Mouse (Mus musculus) retina, adult 2 months (tissue): Measurements from ENCODE around the gene Scg3.
"Not testable (repeated sequence)": the region's sequence is repeated elsewhere in the genome, so short reads cannot be mapped to it uniquely, and the experiment has no call there.

Experiments
- DNase-seq: peaks from one replicate; pipeline ENCODE4 v3.0.0-alpha.2; 2012; ENCODE audit warnings: low read depth, low spot score

Scg3 gene

GRCm38 (mm10) chr9:75625556-75626307 is 58.1 kb downstream of the Scg3 start, which contains the start of gene Lysmd2:
Gene Lysmd2 (plus strand): TSS chr9:75625741.
- no peak for DNase-seq

GRCm38 (mm10) chr9:75624983-75625555 is 58.8 kb downstream of the Scg3 start:
- DNase-seq = no peak

- DNase-seq = no peak
Observed at GRCm38 (mm10) chr9:75621428-75621827, 62.4 kb downstream of the Scg3 start.

GRCm38 (mm10) chr9:75619761-75620160 is 64.1 kb downstream of the Scg3 start:
- DNase-seq = not testable (repeated sequence)

GRCm38 (mm10) chr9:75618836-75619400 is 64.9 kb downstream of the Scg3 start:
- no peak for DNase-seq

GRCm38 (mm10) chr9:75616560-75616959 is 67.3 kb downstream of the Scg3 start:
- DNase-seq = no peak

- no peak for DNase-seq
Observed at GRCm38 (mm10) chr9:75610571-75611493, 73.0 kb downstream of the Scg3 start, which contains the start of gene Tmod2. Gene Tmod2 (minus strand): TSS chr9:75611325.

- no peak for DNase-seq
Observed at GRCm38 (mm10) chr9:75609965-75610364, 73.9 kb downstream of the Scg3 start.

- DNase-seq = no peak
Observed at GRCm38 (mm10) chr9:75609505-75609904, 74.4 kb downstream of the Scg3 start.

- no peak for DNase-seq
Observed at GRCm38 (mm10) chr9:75607496-75607895, 76.4 kb downstream of the Scg3 start.

GRCm38 (mm10) chr9:75601510-75601909 is 82.3 kb downstream of the Scg3 start:
- DNase-seq = no peak

GRCm38 (mm10) chr9:75600166-75600934 is 83.5 kb downstream of the Scg3 start:
- no peak for DNase-seq

GRCm38 (mm10) chr9:75599191-75599841 is 84.5 kb downstream of the Scg3 start:
- DNase-seq = no peak

- DNase-seq = no peak
Observed at GRCm38 (mm10) chr9:75597596-75597995, 86.3 kb downstream of the Scg3 start.

- DNase-seq = no peak
Observed at GRCm38 (mm10) chr9:75597036-75597435, 86.8 kb downstream of the Scg3 start.

- no peak for DNase-seq
Observed at GRCm38 (mm10) chr9:75593481-75593880, 90.4 kb downstream of the Scg3 start.
